ENCODE assay signal across 9 mouse cellular contexts in genomic region chr16:29787633-29788511, GRCm38 (mm10).
DNase-seq lines count a peak whose midpoint lies in the region; ATAC-seq and TF ChIP-seq lines count a peak whose summit lies in the region.
"Had no signal": no experiment of that assay in that cellular context is flagged by ENCODE, and none has a peak within 500 bp of the region (broad histone marks: within the 10 kb centered on the region; RNA-seq: fewer than 3 reads in every experiment).

No protein-coding gene starts in this region.

- no peak for TF ChIP-seq CTCF in intestine, postnatal 0 days (IDR thresholded peaks at IDR 0.05; ENCODE audit: low read depth)
- no peak for TF ChIP-seq CTCF in cerebellum, adult 2 months (IDR thresholded peaks at IDR 0.05; ENCODE audit: borderline replicate concordance, insufficient read depth, low read depth, low read length)

- peaks cover 4% of the 10 kb centered on the region; the same call in 1 of the 2 replicates for H3K9me3 ChIP-seq in heart, embryonic 11.5 days (replicated peaks; ENCODE audit: control insufficient read depth, low read length)
- H3K9me3 ChIP-seq in intestine, postnatal 0 days (ENCODE audit: control insufficient read depth), result no peaks in the 10 kb centered on the region
- no peaks in the 10 kb centered on the region for H3K9me3 ChIP-seq in stomach, embryonic 15.5 days
- no peaks in the 10 kb centered on the region for H3K9me3 ChIP-seq in neural tube, embryonic 15.5 days (replicated peaks)

- no peak overlapping the region for H3K4me2 ChIP-seq in heart, embryonic 11.5 days
- peak overlapping the region; percentile 48 for H3K4me2 ChIP-seq in intestine, postnatal 0 days (replicated peaks; ENCODE audit: low read depth)
- peak overlapping the region; percentile 17; the same call in 1 of the 2 replicates for H3K4me2 ChIP-seq in stomach, embryonic 15.5 days
- no peak overlapping the region for H3K4me2 ChIP-seq in neural tube, embryonic 15.5 days

- 0 out of 2 replicates have a peak, but pooled peaks cover 2% of the 10 kb centered on the region for H3K27me3 ChIP-seq in heart, embryonic 11.5 days (ENCODE audit: control insufficient read depth, insufficient read depth, low read length)
- H3K27me3 ChIP-seq in intestine, postnatal 0 days (replicated peaks; ENCODE audit: control insufficient read depth, insufficient read depth, low read length), result no peaks in the 10 kb centered on the region
- H3K27me3 ChIP-seq in stomach, embryonic 15.5 days (replicated peaks), result no peaks in the 10 kb centered on the region
- peaks cover 4% of the 10 kb centered on the region; the same call in 1 of the 2 replicates for H3K27me3 ChIP-seq in neural tube, embryonic 15.5 days (replicated peaks)
- H3K27me3 ChIP-seq in cerebellum, adult 2 months (ENCODE audit: control insufficient read depth, insufficient read depth, low read length), result no peaks in the 10 kb centered on the region

- H3K9ac ChIP-seq in heart, embryonic 11.5 days (ENCODE audit: low read depth, low read length), result no peak overlapping the region
- peak overlapping the region; percentile 38; the same call in 1 of the 2 replicates for H3K9ac ChIP-seq in intestine, postnatal 0 days (ENCODE audit: low read depth, low read length)
- H3K9ac ChIP-seq in stomach, embryonic 15.5 days, result no peak overlapping the region
- no peak overlapping the region for H3K9ac ChIP-seq in neural tube, embryonic 15.5 days (replicated peaks)

- 70% methylated on average over 5 of the region's 5 CpGs for WGBS in heart, embryonic 11.5 days (ENCODE audit: insufficient replicate concordance)
- WGBS in intestine, postnatal 0 days, result 36% methylated on average over 5 of the region's 5 CpGs
- 52% methylated on average over 5 of the region's 5 CpGs for WGBS in stomach, embryonic 15.5 days
- 84% methylated on average over 5 of the region's 5 CpGs for WGBS in neural tube, embryonic 15.5 days
- 89% methylated on average over 5 of the region's 5 CpGs for WGBS in cerebellum, adult 2 months

- DNase-seq in heart, adult 18-20 months, result no peak
- peak; percentile 28 for DNase-seq in liver
- DNase-seq in layer of hippocampus, adult 18-20 months (ENCODE audit: low spot score in 2 of 2), result no peak
- no peak for DNase-seq in cerebellum, adult 2 months
- DNase-seq: layer of hippocampus, postnatal 36 days had no signal

- H3K4me1 ChIP-seq in heart, embryonic 11.5 days (ENCODE audit: control insufficient read depth, insufficient read depth, low read length), result no peaks in the 10 kb centered on the region
- peaks cover 11% of the 10 kb centered on the region; the same call in 1 of the 2 replicates for H3K4me1 ChIP-seq in intestine, postnatal 0 days (replicated peaks; ENCODE audit: control insufficient read depth, insufficient read depth, low read length)
- H3K4me1 ChIP-seq in stomach, embryonic 15.5 days, result 0 out of 2 replicates have a peak, but pooled peaks cover 2% of the 10 kb centered on the region
- no peaks in the 10 kb centered on the region for H3K4me1 ChIP-seq in neural tube, embryonic 15.5 days
- no peaks in the 10 kb centered on the region for H3K4me1 ChIP-seq in cerebellum, adult 2 months (ENCODE audit: control insufficient read depth, insufficient read depth, low read length)

- H3K36me3 ChIP-seq in heart, embryonic 11.5 days (ENCODE audit: control insufficient read depth, insufficient read depth, low read length), result no peaks in the 10 kb centered on the region
- H3K36me3 ChIP-seq in intestine, postnatal 0 days (ENCODE audit: control insufficient read depth, insufficient read depth), result no peaks in the 10 kb centered on the region
- H3K36me3 ChIP-seq in stomach, embryonic 15.5 days, result no peaks in the 10 kb centered on the region
- no peaks in the 10 kb centered on the region for H3K36me3 ChIP-seq in neural tube, embryonic 15.5 days

- peak overlapping the region; percentile 60; the same call in 1 of the 2 replicates for H3K27ac ChIP-seq in heart, embryonic 11.5 days (ENCODE audit: low read depth, low read length)
- H3K27ac ChIP-seq in intestine, postnatal 0 days (ENCODE audit: low read depth, low read length), result peak overlapping the region; percentile 94
- peak overlapping the region; percentile 88 for H3K27ac ChIP-seq in stomach, embryonic 15.5 days
- no peak overlapping the region for H3K27ac ChIP-seq in neural tube, embryonic 15.5 days (replicated peaks)
- H3K27ac ChIP-seq in cerebellum, adult 2 months (ENCODE audit: insufficient read depth, low read length), result no peak overlapping the region

- H3K4me3 ChIP-seq in heart, embryonic 11.5 days (ENCODE audit: low read depth, low read length), result no peak overlapping the region
- no peak overlapping the region for H3K4me3 ChIP-seq in intestine, postnatal 0 days (ENCODE audit: low read depth, low read length)
- no peak overlapping the region for H3K4me3 ChIP-seq in stomach, embryonic 15.5 days (replicated peaks)
- no peak overlapping the region for H3K4me3 ChIP-seq in neural tube, embryonic 15.5 days (replicated peaks)
- no peak overlapping the region for H3K4me3 ChIP-seq in cerebellum, adult 2 months (replicated peaks; ENCODE audit: insufficient read depth, low read depth, low read length)

- no peak for TF ChIP-seq POLR2A in cerebellum, adult 2 months (IDR thresholded peaks at IDR 0.05; ENCODE audit: borderline replicate concordance, insufficient read depth, low read length)

- ATAC-seq in heart, embryonic 11.5 days (replicated peaks; ENCODE audit: insufficient number of reproducible peaks, low FRiP score, low TSS enrichment), result no peak
- peak; percentile 89 for ATAC-seq in intestine, postnatal 0 days
- ATAC-seq in stomach, embryonic 15.5 days (ENCODE audit: insufficient read depth, low FRiP score, low read depth), result peak; percentile 91
- ATAC-seq in neural tube, embryonic 15.5 days (ENCODE audit: low FRiP score), result no peak

Comparison
In these comparisons a context has a peak if more than half of its experiments do, and no peak if none do; other contexts are left out.
1. ATAC-seq: peak in intestine, postnatal 0 days (single experiment) and stomach, embryonic 15.5 days (single experiment); none in heart, embryonic 11.5 days (single experiment) and neural tube, embryonic 15.5 days (single experiment).
2. H3K27ac ChIP-seq: peak in heart, embryonic 11.5 days (single experiment), intestine, postnatal 0 days (single experiment) and stomach, embryonic 15.5 days (single experiment); none in neural tube, embryonic 15.5 days (single experiment) and cerebellum, adult 2 months (single experiment).
3. H3K4me2 ChIP-seq: peak in intestine, postnatal 0 days (single experiment) and stomach, embryonic 15.5 days (single experiment); none in heart, embryonic 11.5 days (single experiment) and neural tube, embryonic 15.5 days (single experiment).